Mouse (Mus musculus): ENCODE results near the gene Brcc3. TPM values are rescaled to one million over a fixed set of nuclear protein-coding genes. Genes with fewer than 3 reads are reported as not detected.
"Not testable (repeated sequence)": the region's sequence is repeated elsewhere in the genome, so short reads cannot be mapped to it uniquely, and the experiment has no call there.

Gene Brcc3
- polyA plus RNA-seq, 1 experiment from 2014 or later, result 52.9 TPM

GRCm38 (mm10) chrX:75475182-75475644 lies 58.8 kb downstream of the Brcc3 start:
- peak overlapping the region; percentile 28 for H3K4me3 ChIP-seq
- not testable (repeated sequence) for H3K27me3 ChIP-seq (replicated peaks); H3K9ac ChIP-seq; H3K4me1 ChIP-seq; H3K9me3 ChIP-seq; H3K36me3 ChIP-seq; H3K27ac ChIP-seq
- peak overlapping the region; percentile 51 for H3K4me2 ChIP-seq (replicated peaks)
- WGBS, result 22% methylated on average over 37 of the region's 37 CpGs
- peak; percentile 98 for ATAC-seq (ENCODE audit: low FRiP score, low read depth)

GRCm38 (mm10) chrX:75489886-75490285 lies 73.5 kb downstream of the Brcc3 start:
- H3K36me3 ChIP-seq, result no peaks in the 10 kb centered on the region
- H3K4me2 ChIP-seq (replicated peaks), result no peak overlapping the region
- ATAC-seq (ENCODE audit: low FRiP score, low read depth), result no peak
- H3K9me3 ChIP-seq, result no peaks in the 10 kb centered on the region
- no peak overlapping the region for H3K27ac ChIP-seq
- WGBS, result 67% methylated on average over 1 of the region's 1 CpGs
- no peaks in the 10 kb centered on the region for H3K27me3 ChIP-seq (replicated peaks)
- H3K9ac ChIP-seq, result no peak overlapping the region
- H3K4me1 ChIP-seq, result no peaks in the 10 kb centered on the region
- H3K4me3 ChIP-seq, result no peak overlapping the region

Other genes starting within 250 kb of the Brcc3 start
- gene Fundc2, start 34.2 kb upstream of the Brcc3 start, polyA plus RNA-seq (2016; fragmentation: Nextera tagmentation; extraction: Ambion mirVana), result 30.0 and 36.2 TPM in 2 replicates
- gene F8, start 34.0 kb upstream of the Brcc3 start, polyA plus RNA-seq (2016; fragmentation: Nextera tagmentation; extraction: Ambion mirVana), result 0.89 and 1.6 TPM in 2 replicates
- gene Cmc4, start within 50 bp of the Brcc3 start, polyA plus RNA-seq (2016; fragmentation: Nextera tagmentation; extraction: Ambion mirVana), result 18.2 and 21.5 TPM in 2 replicates
- 8.6 and 9.6 TPM in 2 replicates for gene Mtcp1, start within 50 bp of the Brcc3 start, polyA plus RNA-seq (2016; fragmentation: Nextera tagmentation; extraction: Ambion mirVana)
- gene Vbp1, start 97.7 kb downstream of the Brcc3 start, polyA plus RNA-seq (2016; fragmentation: Nextera tagmentation; extraction: Ambion mirVana), result 286 and 296 TPM in 2 replicates
- 20.2 and 22.6 TPM in 2 replicates for gene Rab39b, start 161.6 kb downstream of the Brcc3 start, polyA plus RNA-seq (2016; fragmentation: Nextera tagmentation; extraction: Ambion mirVana)

Measured in neural tube, embryonic 12.5 days (tissue).